8 mouse cellular contexts compared by ENCODE assay signal in genomic region chr5:112493492-112493891, GRCm38 (mm10). TPM values are rescaled to one million over a fixed set of nuclear protein-coding genes. Genes with fewer than 3 reads are reported as not detected.
DNase-seq lines count a peak whose midpoint lies in the region; ATAC-seq lines count a peak whose summit lies in the region.

No protein-coding gene starts in this region.

- H3K4me2 ChIP-seq in forebrain, embryonic 14.5 days (ENCODE audit: low read length), result no peak overlapping the region
- H3K4me2 ChIP-seq in midbrain, embryonic 12.5 days (replicated peaks), result peak overlapping the region; percentile 17; the same call in 1 of the 2 replicates

- no peaks in the 10 kb centered on the region for H3K27me3 ChIP-seq in forebrain, embryonic 14.5 days (replicated peaks; ENCODE audit: control insufficient read depth, insufficient read depth, low read length)
- H3K27me3 ChIP-seq in midbrain, embryonic 12.5 days, result peaks cover 9% of the 10 kb centered on the region; the same call in 1 of the 2 replicates

- ATAC-seq in forebrain, embryonic 14.5 days, result peak; percentile 36
- ATAC-seq in midbrain, embryonic 12.5 days (ENCODE audit: low FRiP score, low read depth), result peak; percentile 49

- H3K9me3 ChIP-seq in forebrain, embryonic 14.5 days (replicated peaks; ENCODE audit: control insufficient read depth, low read length), result no peaks in the 10 kb centered on the region
- H3K9me3 ChIP-seq in midbrain, embryonic 12.5 days, result no peaks in the 10 kb centered on the region

- no peak overlapping the region for H3K9ac ChIP-seq in forebrain, embryonic 14.5 days (ENCODE audit: low read length)
- no peak overlapping the region for H3K9ac ChIP-seq in midbrain, embryonic 12.5 days (replicated peaks)

- no peaks in the 10 kb centered on the region for H3K36me3 ChIP-seq in forebrain, embryonic 14.5 days (ENCODE audit: control insufficient read depth, insufficient read depth, low read length)
- H3K36me3 ChIP-seq in midbrain, embryonic 12.5 days, result no peaks in the 10 kb centered on the region

- DNase-seq in gastrocnemius, postnatal 14 days, result peak; percentile 17
- no peak for DNase-seq in gastrocnemius, adult 8-10 months (ENCODE audit: low spot score in 2 of 2)
- DNase-seq in R1 (ENCODE audit: low read depth, low spot score), result peak; percentile 86
- peak; percentile 59 for DNase-seq in forebrain, embryonic 14.5 days (ENCODE audit: low spot score)
- DNase-seq in kidney, postnatal 14 days, result peak; percentile 41
- DNase-seq in testis, postnatal 10 days (ENCODE audit: low spot score), result peak; percentile 75
- no peak for DNase-seq in urinary bladder, postnatal 14 days (ENCODE audit: low spot score)

- WGBS in forebrain, embryonic 14.5 days, result 34% methylated on average over 11 of the region's 11 CpGs
- WGBS in midbrain, embryonic 12.5 days, result 39% methylated on average over 11 of the region's 11 CpGs

- H3K4me3 ChIP-seq in forebrain, embryonic 14.5 days (ENCODE audit: low read depth, low read length), result no peak overlapping the region
- H3K4me3 ChIP-seq in midbrain, embryonic 12.5 days, result no peak overlapping the region

- intact Hi-C loops in gastrocnemius, postnatal 14 days (cut with DNase I; ENCODE audit: low total_unique reads), result no loop called here

- H3K4me1 ChIP-seq in forebrain, embryonic 14.5 days (ENCODE audit: control insufficient read depth, insufficient read depth, low read length), result peaks cover 6% of the 10 kb centered on the region; the same call in 1 of the 2 replicates
- H3K4me1 ChIP-seq in midbrain, embryonic 12.5 days, result peaks cover 8% of the 10 kb centered on the region

- H3K27ac ChIP-seq in forebrain, embryonic 14.5 days (ENCODE audit: low read depth, low read length), result no peak overlapping the region
- H3K27ac ChIP-seq in midbrain, embryonic 12.5 days (replicated peaks), result no peak overlapping the region

RNA-seq across cellular contexts. Expression of gene Gm6588, which starts 44.3 kb away (rescaled TPM):
- not detected for total RNA-seq in gastrocnemius, postnatal 14 days (2021)
- not detected for total RNA-seq in gastrocnemius, adult 8-10 months (2022)
- polyA plus RNA-seq in forebrain, embryonic 14.5 days (2014; fragmentation: Nextera tagmentation; extraction: Ambion mirVana), result 0.09 and 0.27 TPM in 2 replicates
- polyA plus RNA-seq in midbrain, embryonic 12.5 days (2016; fragmentation: Nextera tagmentation; extraction: Ambion mirVana), result 0.42 and 0.58 TPM in 2 replicates

Comparison
In these comparisons a context has a peak if more than half of its experiments do, and no peak if none do; other contexts are left out.
1. DNase-seq: peak in gastrocnemius, postnatal 14 days (single experiment), R1 (single experiment), forebrain, embryonic 14.5 days (single experiment), kidney, postnatal 14 days (single experiment) and testis, postnatal 10 days (single experiment); none in gastrocnemius, adult 8-10 months (0 of 2) and urinary bladder, postnatal 14 days (single experiment).